Mouse (Mus musculus) myocyte (in vitro differentiated cells): Measurements from ENCODE around the gene 4931414P19Rik. TPM values are rescaled to one million over a fixed set of nuclear protein-coding genes. Genes with fewer than 3 reads are reported as not detected.

Source experiments
- H3K27me3 ChIP-seq: one replicate; pipeline ENCODE4 v1.6.1; 2011; ENCODE audit not compliant: control insufficient read depth, insufficient read depth, insufficient read length
- H3K36me3 ChIP-seq: one replicate; pipeline ENCODE4 v1.6.1; 2011; ENCODE audit not compliant: control insufficient read depth, insufficient read depth
- H3K4me2 ChIP-seq: one replicate; pipeline ENCODE4 v1.6.1; 2011; ENCODE audit warnings: low read depth, control low read depth
- H3K4me3 ChIP-seq: one replicate; pipeline ENCODE4 v1.5.1; 2011; ENCODE audit warnings: mild to moderate bottlenecking, control low read depth, moderate library complexity
- H3K79me2 ChIP-seq: one replicate; pipeline ENCODE4 v1.6.1; 2011; ENCODE audit not compliant: control insufficient read depth, insufficient read depth
- H3ac ChIP-seq: one replicate; pipeline ENCODE4 v1.6.1; 2011; ENCODE audit not compliant: control insufficient read depth, insufficient read length
- CEBPB ChIP-seq: IDR thresholded peaks from 2 replicates; pipeline ENCODE4 v1.6.1; 2011; ENCODE audit warnings: mild to moderate bottlenecking, moderate library complexity; ENCODE audit not compliant: poor library complexity, insufficient read depth, severe bottlenecking
- E2F4 ChIP-seq: IDR thresholded peaks from one replicate; pipeline ENCODE4 v1.6.1; 2011; ENCODE audit warnings: mild to moderate bottlenecking, control low read depth, moderate library complexity; ENCODE audit not compliant: insufficient read depth
- MAX ChIP-seq: IDR thresholded peaks from one replicate; pipeline ENCODE4 v1.6.1; 2011; ENCODE audit warnings: low read depth, mild to moderate bottlenecking, control low read depth
- MYOD1 ChIP-seq, 3 experiments: IDR thresholded peaks; one replicate each; pipeline ENCODE4 v1.6.1; 2011; ENCODE audit warnings: control low read depth in 2 of 3, low read depth in 2 of 3, mild to moderate bottlenecking in 2 of 3, moderate library complexity in 1 of 3; ENCODE audit not compliant: insufficient read length in 2 of 3, control insufficient read depth in 1 of 3
- MYOG ChIP-seq, 3 experiments: IDR thresholded peaks; one replicate each; pipeline ENCODE4 v1.6.1; 2011; ENCODE audit warnings: control low read depth in 2 of 3, low read depth in 2 of 3, mild to moderate bottlenecking in 2 of 3; ENCODE audit not compliant: insufficient read length in 2 of 3, control insufficient read depth in 1 of 3, insufficient read depth in 1 of 3
- POLR2A ChIP-seq: IDR thresholded peaks from one replicate; pipeline ENCODE4 v1.6.1; 2011; ENCODE audit warnings: low read depth, mild to moderate bottlenecking, control low read depth, moderate library complexity; ENCODE audit not compliant: insufficient read length
- POLR2AphosphoS2 ChIP-seq: IDR thresholded peaks from one replicate; pipeline ENCODE4 v1.6.1; 2011; ENCODE audit warnings: low read depth, control low read depth; ENCODE audit not compliant: insufficient read length
- REST ChIP-seq: IDR thresholded peaks from one replicate; pipeline ENCODE4 v1.6.1; 2011; ENCODE audit warnings: mild to moderate bottlenecking, control low read depth, moderate library complexity; ENCODE audit not compliant: insufficient read depth, insufficient read length
- SRF ChIP-seq: IDR thresholded peaks from one replicate; pipeline ENCODE4 v1.6.1; 2011; ENCODE audit warnings: low read depth; ENCODE audit not compliant: control insufficient read depth, insufficient read length
- TCF12 ChIP-seq: IDR thresholded peaks from one replicate; pipeline ENCODE4 v1.6.1; 2011; ENCODE audit warnings: mild to moderate bottlenecking, control low read depth; ENCODE audit not compliant: poor library complexity, insufficient read depth, severe bottlenecking
- TCF3 ChIP-seq: IDR thresholded peaks from one replicate; pipeline ENCODE4 v1.6.1; 2011; ENCODE audit warnings: low read depth, control low read depth; ENCODE audit not compliant: insufficient read length
- USF1 ChIP-seq: IDR thresholded peaks from one replicate; pipeline ENCODE4 v1.6.1; 2011; ENCODE audit warnings: low read depth, mild to moderate bottlenecking, control low read depth, moderate library complexity
- polyA plus RNA-seq: library from polyadenylated mRNA; unstranded; fragments of >200 nt; fragmentation: generic; extraction: Trizol; gene quantifications from one replicate; pipeline ENCODE4 v1.2.1, GENCODE M21; 2012; ENCODE audit warnings: missing spikeins

4931414P19Rik gene
- polyA plus RNA-seq, 1 experiment: 7.3 TPM

GRCm38 (mm10) chr14:54641305-54641969 is 35.6 kb upstream of the 4931414P19Rik start, which contains the start of gene Cdh24:
Cdh24 (minus strand) TSS chr14:54641364.
- TF ChIP-seq POLR2A: peak; percentile 72
- no peak for TF ChIP-seq CEBPB
- no peak for TF ChIP-seq MYOG (IDR thresholded peaks at IDR 0.05; ENCODE audit: control insufficient read depth in 1 of 3, insufficient read depth in 1 of 3, insufficient read length in 2 of 3, low read depth in 2 of 3)
- peak; percentile 87 for TF ChIP-seq POLR2AphosphoS2
- no peak for TF ChIP-seq TCF12
- peak within 1 kb of the TSS; percentile 88 for H3K4me2 ChIP-seq
- peak within 1 kb of the TSS; percentile 80 for H3ac ChIP-seq
- H3K79me2 ChIP-seq: no peaks in the 10 kb centered on the region
- no peaks in the 10 kb centered on the region for H3K27me3 ChIP-seq
- H3K36me3 ChIP-seq: peaks cover 30% of the 10 kb centered on the region
- peak within 1 kb of the TSS; percentile 37 for H3K4me3 ChIP-seq

GRCm38 (mm10) chr14:54640946-54641304 is 35.1 kb upstream of the 4931414P19Rik start, which contains the start of gene Gm17606:
Gm17606 (plus strand) TSS chr14:54640952.
- TF ChIP-seq MYOD1 (IDR thresholded peaks at IDR 0.05; ENCODE audit: control insufficient read depth in 1 of 3, insufficient read length in 2 of 3, low read depth in 2 of 3) (no peak), POLR2A (no peak), MAX (no peak), CEBPB (no peak), USF1 (no peak), MYOG (IDR thresholded peaks at IDR 0.05; ENCODE audit: control insufficient read depth in 1 of 3, insufficient read depth in 1 of 3, insufficient read length in 2 of 3, low read depth in 2 of 3) (no peak), POLR2AphosphoS2 (no peak), TCF12 (no peak), TCF3 (no peak), SRF (no peak), REST (no peak), E2F4 (no peak)
- Histone ChIP-seq H3K79me2 (no peaks in the 10 kb centered on the region), H3K4me2 (peak within 1 kb of the TSS; percentile 88), H3ac (peak within 1 kb of the TSS; percentile 80), H3K4me3 (peak within 1 kb of the TSS; percentile 37), H3K36me3 (peaks cover 25% of the 10 kb centered on the region), H3K27me3 (no peaks in the 10 kb centered on the region)

GRCm38 (mm10) chr14:54640121-54640520 is 34.3 kb upstream of the 4931414P19Rik start:
- peak overlapping the region; percentile 80 for H3ac ChIP-seq
- TF ChIP-seq TCF12: no peak
- H3K27me3 ChIP-seq: no peaks in the 10 kb centered on the region
- peak overlapping the region; percentile 88 for H3K4me2 ChIP-seq
- H3K4me3 ChIP-seq: peak overlapping the region; percentile 37
- H3K36me3 ChIP-seq: peaks cover 18% of the 10 kb centered on the region
- no peaks in the 10 kb centered on the region for H3K79me2 ChIP-seq

- no peak overlapping the region for H3K4me3 ChIP-seq
- H3K27me3 ChIP-seq: no peaks in the 10 kb centered on the region
- no peak overlapping the region for H3K4me2 ChIP-seq
- H3K36me3 ChIP-seq: peaks cover 3% of the 10 kb centered on the region
- no peaks in the 10 kb centered on the region for H3K79me2 ChIP-seq
- TF ChIP-seq SRF (no peak), USF1 (no peak), E2F4 (no peak), POLR2A (no peak), CEBPB (no peak), MYOG (IDR thresholded peaks at IDR 0.05; ENCODE audit: control insufficient read depth in 1 of 3, insufficient read depth in 1 of 3, insufficient read length in 2 of 3, low read depth in 2 of 3) (no peak), REST (no peak), MYOD1 (IDR thresholded peaks at IDR 0.05; ENCODE audit: control insufficient read depth in 1 of 3, insufficient read length in 2 of 3, low read depth in 2 of 3) (no peak), TCF12 (no peak), MAX (no peak), TCF3 (no peak), POLR2AphosphoS2 (no peak)
- no peak overlapping the region for H3ac ChIP-seq
These were observed 32.4 kb upstream of the 4931414P19Rik start for GRCm38 (mm10) chr14:54638210-54638609.

GRCm38 (mm10) chr14:54636954-54637353 is 31.2 kb upstream of the 4931414P19Rik start:
- no peak overlapping the region for H3K4me3 ChIP-seq
- no peaks in the 10 kb centered on the region for H3K79me2 ChIP-seq
- no peak overlapping the region for H3K4me2 ChIP-seq
- H3ac ChIP-seq: no peak overlapping the region
- H3K36me3 ChIP-seq: no peaks in the 10 kb centered on the region
- no peak for TF ChIP-seq E2F4
- TF ChIP-seq SRF: no peak
- TF ChIP-seq CEBPB: no peak
- TF ChIP-seq MAX: no peak
- no peaks in the 10 kb centered on the region for H3K27me3 ChIP-seq
